Mouse (Mus musculus) ES-Bruce4 (cell line): ENCODE measurements around the gene Prnp. TPM values are rescaled to one million over a fixed set of nuclear protein-coding genes. Genes with fewer than 3 reads are reported as not detected.

Source experiments
- H3K27ac ChIP-seq: 2 replicates; pipeline ENCODE4 v1.5.1; 2012; ENCODE audit warnings: low read length, inconsistent platforms; ENCODE audit not compliant: insufficient read depth
- H3K27me3 ChIP-seq: 2 replicates; pipeline ENCODE4 v1.6.1; 2012; ENCODE audit warnings: mild to moderate bottlenecking, low read length, inconsistent platforms; ENCODE audit not compliant: control insufficient read depth, poor library complexity, insufficient read depth, severe bottlenecking
- H3K36me3 ChIP-seq: 2 replicates; pipeline ENCODE4 v1.6.1; 2012; ENCODE audit warnings: inconsistent platforms, mild to moderate bottlenecking, low read length, moderate library complexity; ENCODE audit not compliant: control insufficient read depth, poor library complexity, insufficient read depth, severe bottlenecking
- H3K4me1 ChIP-seq: one replicate; pipeline ENCODE4 v1.8.1; 2011; ENCODE audit warnings: low read length; ENCODE audit not compliant: control insufficient read depth, insufficient read depth
- H3K4me3 ChIP-seq: 2 replicates; pipeline ENCODE4 v1.5.1; 2011; ENCODE audit warnings: low read depth, mild to moderate bottlenecking, low read length
- H3K9ac ChIP-seq: 2 replicates; pipeline ENCODE4 v1.6.1; 2012; ENCODE audit warnings: low read depth, mild to moderate bottlenecking, inconsistent platforms; ENCODE audit not compliant: poor library complexity, severe bottlenecking
- H3K9me3 ChIP-seq: replicated peaks from 2 replicates; pipeline ENCODE4 v1.6.1; 2012; ENCODE audit warnings: mild to moderate bottlenecking, low read length, inconsistent platforms; ENCODE audit not compliant: control insufficient read depth, poor library complexity, insufficient read depth, severe bottlenecking
- CTCF ChIP-seq: IDR thresholded peaks from one replicate; pipeline ENCODE4 v1.8.1; 2011; ENCODE audit warnings: low read depth, low read length
- EP300 ChIP-seq: IDR thresholded peaks from 2 replicates; pipeline ENCODE4 v1.6.1; 2011; ENCODE audit warnings: low read depth, low read length; ENCODE audit not compliant: insufficient read depth
- POLR2A ChIP-seq: IDR thresholded peaks from one replicate; pipeline ENCODE4 v1.8.1; 2011; ENCODE audit warnings: low read length; ENCODE audit not compliant: insufficient read depth
- polyA plus RNA-seq: library from polyadenylated mRNA; stranded (reverse); fragments of >200 nt; gene quantifications from 2 replicates; pipeline ENCODE4 v1.2.4, GENCODE M21; 2011; ENCODE audit warnings: low read depth; ENCODE audit not compliant: missing spikeins, insufficient read depth, insufficient read length

The Prnp gene
- polyA plus RNA-seq, 1 experiment = 46.4 TPM

GRCm38 (mm10) chr2:131953711-131954110 is 44.0 kb downstream of the Prnp start:
- H3K27ac ChIP-seq = no peak overlapping the region
- peaks cover 3% of the 10 kb centered on the region for H3K4me1 ChIP-seq
- no peak for TF ChIP-seq POLR2A
- no peak for TF ChIP-seq CTCF
- TF ChIP-seq EP300 = no peak
- no peaks in the 10 kb centered on the region for H3K9me3 ChIP-seq
- no peak overlapping the region for H3K9ac ChIP-seq
- H3K4me3 ChIP-seq = no peak overlapping the region
- no peaks in the 10 kb centered on the region for H3K27me3 ChIP-seq
- H3K36me3 ChIP-seq = no peaks in the 10 kb centered on the region

GRCm38 (mm10) chr2:131954835-131955234 is 45.1 kb downstream of the Prnp start:
- no peaks in the 10 kb centered on the region for H3K4me1 ChIP-seq
- no peaks in the 10 kb centered on the region for H3K27me3 ChIP-seq
- H3K36me3 ChIP-seq = no peaks in the 10 kb centered on the region
- H3K4me3 ChIP-seq = no peak overlapping the region
- no peaks in the 10 kb centered on the region for H3K9me3 ChIP-seq
- no peak for TF ChIP-seq POLR2A
- no peak for TF ChIP-seq EP300
- no peak for TF ChIP-seq CTCF
- no peak overlapping the region for H3K9ac ChIP-seq
- H3K27ac ChIP-seq = no peak overlapping the region

DNA sequence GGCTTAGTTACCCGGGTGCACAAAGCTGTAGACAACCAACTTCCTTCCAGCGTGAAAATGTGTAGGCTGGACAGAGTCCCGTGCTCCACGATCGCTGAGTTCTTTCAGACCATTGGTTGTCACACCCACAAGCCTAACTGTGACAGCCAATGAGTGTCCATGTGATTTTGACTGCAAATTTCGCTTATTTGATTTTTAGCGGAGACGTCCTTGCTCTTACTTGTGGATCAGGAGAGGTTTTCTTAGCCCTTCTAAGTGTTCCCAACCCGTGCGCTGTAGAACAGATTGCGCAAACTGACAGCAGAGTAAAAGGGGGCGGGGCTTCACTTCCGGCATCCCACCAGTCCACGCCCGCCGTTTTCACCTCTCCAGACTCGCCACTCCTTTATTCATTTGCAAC is 45.5 kb downstream of the Prnp start:
- Histone ChIP-seq H3K4me1 (no peaks in the 10 kb centered on the region), H3K9me3 (no peaks in the 10 kb centered on the region), H3K36me3 (no peaks in the 10 kb centered on the region), H3K27me3 (no peaks in the 10 kb centered on the region), H3K4me3 (peak overlapping the region; percentile 8; the same call in 1 of the 2 replicates), H3K27ac (no peak overlapping the region), H3K9ac (no peak overlapping the region)
- TF ChIP-seq EP300 (0 out of 2 replicates have a peak, but pooled peaks have one; percentile 51), POLR2A (no peak), CTCF (no peak)

- no peaks in the 10 kb centered on the region for H3K36me3 ChIP-seq
- H3K9me3 ChIP-seq = no peaks in the 10 kb centered on the region
- H3K27ac ChIP-seq = no peak overlapping the region
- no peak overlapping the region for H3K4me3 ChIP-seq
- TF ChIP-seq CTCF (no peak), EP300 (no peak), POLR2A (no peak)
- H3K27me3 ChIP-seq = no peaks in the 10 kb centered on the region
- no peak overlapping the region for H3K9ac ChIP-seq
- no peaks in the 10 kb centered on the region for H3K4me1 ChIP-seq
Measured at GRCm38 (mm10) chr2:131956336-131957256, 46.9 kb downstream of the Prnp start.

- Histone ChIP-seq H3K4me3 (no peak overlapping the region), H3K9me3 (no peaks in the 10 kb centered on the region), H3K27me3 (no peaks in the 10 kb centered on the region), H3K27ac (no peak overlapping the region), H3K4me1 (no peaks in the 10 kb centered on the region), H3K36me3 (no peaks in the 10 kb centered on the region), H3K9ac (no peak overlapping the region)
- TF ChIP-seq EP300 (no peak), POLR2A (no peak), CTCF (no peak)
Measured at GRCm38 (mm10) chr2:131957731-131958222, 48.0 kb downstream of the Prnp start.

GRCm38 (mm10) chr2:131961671-131962070 is 51.9 kb downstream of the Prnp start:
- H3K27me3 ChIP-seq = no peaks in the 10 kb centered on the region
- no peak overlapping the region for H3K9ac ChIP-seq
- no peak overlapping the region for H3K4me3 ChIP-seq
- H3K9me3 ChIP-seq = no peaks in the 10 kb centered on the region
- no peak overlapping the region for H3K27ac ChIP-seq
- no peaks in the 10 kb centered on the region for H3K4me1 ChIP-seq
- TF ChIP-seq EP300 = no peak
- no peak for TF ChIP-seq POLR2A
- no peak for TF ChIP-seq CTCF
- H3K36me3 ChIP-seq = no peaks in the 10 kb centered on the region
